Mouse (Mus musculus) CH12.LX (cell line): Measurements from ENCODE around the gene Gm20458. TPM values are rescaled to one million over a fixed set of nuclear protein-coding genes. Genes with fewer than 3 reads are reported as not detected.

Experiments
- DNase-seq: peaks from one replicate; pipeline ENCODE4 v3.0.0-alpha.2; 2013; ENCODE audit errors: extremely low read depth
- H3K27ac ChIP-seq: 2 replicates; pipeline ENCODE4 v1.5.1; 2012; ENCODE audit warnings: low read depth, mild to moderate bottlenecking, control low read depth, moderate library complexity; ENCODE audit not compliant: insufficient read depth
- H3K27me3 ChIP-seq: replicated peaks from 2 replicates; pipeline ENCODE3; 2012; ENCODE audit warnings: inconsistent platforms
- H3K36me3 ChIP-seq, 2 experiments: replicated peaks in 1 of 2; 2 replicates each; pipeline versions ENCODE3 to v1.6.1; 2012; ENCODE audit warnings: inconsistent platforms in 1 of 2, low read length in 1 of 2, mild to moderate bottlenecking in 1 of 2, mixed read lengths in 1 of 2, moderate library complexity in 1 of 2; ENCODE audit not compliant: control insufficient read depth in 1 of 2, insufficient read depth in 1 of 2
- H3K4me1 ChIP-seq, 2 experiments: 2 replicates each; pipeline ENCODE4 v1.6.1; 2012; ENCODE audit warnings: inconsistent platforms in 1 of 2, moderate library complexity in 1 of 2; ENCODE audit not compliant: insufficient read depth in 2 of 2, control insufficient read depth in 1 of 2
- H3K4me2 ChIP-seq: 2 replicates; pipeline ENCODE4 v1.6.1; 2012; ENCODE audit warnings: low read depth, mild to moderate bottlenecking, control low read depth; ENCODE audit not compliant: poor library complexity, insufficient read depth, severe bottlenecking
- H3K4me3 ChIP-seq, 3 experiments: fragments of 150-350 bp in 1 of 3; sonication (generic) in 1 of 3; replicated peaks in 1 of 3; 2 replicates each; pipeline versions ENCODE3 to v1.5.1; 2011 to 2012; ENCODE audit warnings: low read depth in 2 of 3, low read length in 2 of 3, mild to moderate bottlenecking in 2 of 3, moderate library complexity in 2 of 3, control low read depth in 1 of 3, improper control_type of control experiment in 1 of 3, inconsistent platforms in 1 of 3, mixed read lengths in 1 of 3; ENCODE audit not compliant: poor library complexity in 1 of 3
- H3K79me2 ChIP-seq: replicated peaks from 2 replicates; pipeline ENCODE4 v1.6.1; 2012; ENCODE audit warnings: mild to moderate bottlenecking, moderate library complexity; ENCODE audit not compliant: control insufficient read depth, poor library complexity, insufficient read depth, severe bottlenecking; ENCODE audit errors: extremely low read depth
- H3K9ac ChIP-seq: 2 replicates; pipeline ENCODE4 v1.6.1; 2012; ENCODE audit warnings: low read depth, mild to moderate bottlenecking, control low read depth, moderate library complexity; ENCODE audit not compliant: insufficient read depth
- H3K9me3 ChIP-seq: replicated peaks from 2 replicates; pipeline ENCODE3; 2012; ENCODE audit warnings: low read length, inconsistent platforms, mixed read lengths
- BHLHE40 ChIP-seq: IDR thresholded peaks from 2 replicates; pipeline ENCODE4 v1.6.1; 2011; ENCODE audit warnings: mild to moderate bottlenecking, low read depth, low read length, improper control_type of control experiment
- CHD1 ChIP-seq: IDR thresholded peaks from 2 replicates; pipeline ENCODE4 v1.6.1; 2012; ENCODE audit warnings: low read depth, low read length, improper control_type of control experiment, inconsistent platforms
- CHD2 ChIP-seq: IDR thresholded peaks from 2 replicates; pipeline ENCODE4 v1.6.1; 2011; ENCODE audit warnings: low read length, improper control_type of control experiment
- CTCF ChIP-seq, 2 experiments: IDR thresholded peaks in 1 of 2; conservative IDR thresholded peaks in 1 of 2; 2 replicates each; pipeline ENCODE4 v1.5.1; 2011 to 2012; ENCODE audit warnings: low read depth in 2 of 2, low read length in 2 of 2, improper control_type of control experiment in 1 of 2, inconsistent platforms in 1 of 2, mild to moderate bottlenecking in 1 of 2, moderate library complexity in 1 of 2
- E2F4 ChIP-seq: IDR thresholded peaks from 2 replicates; pipeline ENCODE4 v1.6.1; 2011; ENCODE audit warnings: low read depth, low read length, improper control_type of control experiment; ENCODE audit not compliant: insufficient replicate concordance
- ETS1 ChIP-seq: conservative IDR thresholded peaks from 2 replicates; pipeline ENCODE4 v1.6.1; 2012; ENCODE audit warnings: low read depth, mild to moderate bottlenecking, inconsistent platforms, low read length, improper control_type of control experiment, moderate library complexity
- GABPA ChIP-seq: IDR thresholded peaks from 2 replicates; pipeline ENCODE4 v1.6.1; 2012; ENCODE audit warnings: low read depth, low read length, improper control_type of control experiment, inconsistent platforms; ENCODE audit not compliant: insufficient replicate concordance
- HCFC1 ChIP-seq: IDR thresholded peaks from 2 replicates; pipeline ENCODE4 v1.6.1; 2012; ENCODE audit warnings: low read depth, mild to moderate bottlenecking, inconsistent platforms, low read length, improper control_type of control experiment
- JUN ChIP-seq: IDR thresholded peaks from 2 replicates; pipeline ENCODE4 v1.6.1; 2011; ENCODE audit warnings: low read depth, mild to moderate bottlenecking, low read length, improper control_type of control experiment, moderate library complexity; ENCODE audit not compliant: insufficient read depth
- JUND ChIP-seq: conservative IDR thresholded peaks from 2 replicates; pipeline ENCODE4 v1.6.1; 2011; ENCODE audit warnings: low read depth, low read length, improper control_type of control experiment
- KAT2A ChIP-seq: IDR thresholded peaks from 2 replicates; pipeline ENCODE4 v1.6.1; 2012; ENCODE audit warnings: low read length, improper control_type of control experiment, inconsistent platforms; ENCODE audit not compliant: insufficient replicate concordance
- MAX ChIP-seq: IDR thresholded peaks from 2 replicates; pipeline ENCODE4 v1.6.1; 2011; ENCODE audit warnings: low read length, improper control_type of control experiment
- MAZ ChIP-seq: IDR thresholded peaks from 2 replicates; pipeline ENCODE4 v1.6.1; 2012; ENCODE audit warnings: low read depth, mild to moderate bottlenecking, inconsistent platforms, low read length, improper control_type of control experiment, moderate library complexity
- MEF2A ChIP-seq: IDR thresholded peaks from 2 replicates; pipeline ENCODE4 v1.6.1; 2014; ENCODE audit warnings: low read depth, mild to moderate bottlenecking, inconsistent platforms, low read length, improper control_type of control experiment, borderline replicate concordance
- MXI1 ChIP-seq: IDR thresholded peaks from 2 replicates; pipeline ENCODE4 v1.6.1; 2011; ENCODE audit warnings: mild to moderate bottlenecking, low read depth, low read length, improper control_type of control experiment
- MYC ChIP-seq: IDR thresholded peaks from 2 replicates; pipeline ENCODE4 v1.6.1; 2011; ENCODE audit warnings: low read depth, mild to moderate bottlenecking, improper control_type of control experiment, low read length
- NRF1 ChIP-seq: IDR thresholded peaks from 2 replicates; pipeline ENCODE4 v1.6.1; 2014; ENCODE audit warnings: low read depth, mild to moderate bottlenecking, inconsistent platforms, low read length, improper control_type of control experiment, moderate library complexity
- SIN3A ChIP-seq: IDR thresholded peaks from 2 replicates; pipeline ENCODE4 v1.6.1; 2012; ENCODE audit warnings: low read length, improper control_type of control experiment, inconsistent platforms
- SMC3 ChIP-seq: IDR thresholded peaks from 2 replicates; pipeline ENCODE4 v1.6.1; 2011; ENCODE audit warnings: low read depth, low read length, improper control_type of control experiment
- TBP ChIP-seq: conservative IDR thresholded peaks from 2 replicates; pipeline ENCODE4 v1.6.1; 2011; ENCODE audit warnings: low read depth, low read length, improper control_type of control experiment
- TCF12 ChIP-seq: IDR thresholded peaks from 2 replicates; pipeline ENCODE4 v1.6.1; 2014; ENCODE audit warnings: low read depth, mild to moderate bottlenecking, inconsistent platforms, low read length, improper control_type of control experiment
- UBTF ChIP-seq: IDR thresholded peaks from 2 replicates; pipeline ENCODE4 v1.6.1; 2012; ENCODE audit warnings: low read depth, mild to moderate bottlenecking, inconsistent platforms, low read length, improper control_type of control experiment, moderate library complexity
- USF1 ChIP-seq: IDR thresholded peaks from 2 replicates; pipeline ENCODE4 v1.6.1; 2014; ENCODE audit warnings: low read depth, mild to moderate bottlenecking, inconsistent platforms, low read length, improper control_type of control experiment
- USF2 ChIP-seq: conservative IDR thresholded peaks from 2 replicates; pipeline ENCODE4 v1.6.1; 2011; ENCODE audit warnings: low read depth, low read length, improper control_type of control experiment
- ZC3H11A ChIP-seq: IDR thresholded peaks from 2 replicates; pipeline ENCODE4 v1.6.1; 2012; ENCODE audit warnings: low read depth, mild to moderate bottlenecking, inconsistent platforms, low read length, improper control_type of control experiment
- ZMIZ1 ChIP-seq: IDR thresholded peaks from 2 replicates; pipeline ENCODE4 v1.6.1; 2012; ENCODE audit warnings: low read depth, mild to moderate bottlenecking, inconsistent platforms, low read length, improper control_type of control experiment
- dilution Hi-C: fragments of 300-500 bp; cut with MboI; formaldehyde crosslinking; loops from 2 replicates; pipeline ENCODE4 v1.14.3; 2020; ENCODE audit warnings: low sequenced_read_pairs; ENCODE audit not compliant: extremely low pct_unique_long_range_greater_than_20kb, extremely low pct_ligation_motif_present
- in situ Hi-C: fragments of 300-500 bp; cut with MboI; formaldehyde crosslinking; loops from 3 replicates; pipeline ENCODE4 v1.14.3; 2019; ENCODE audit warnings: low sequenced_read_pairs, low pct_ligation_motif_present, low pct_unique_long_range_greater_than_20kb, mixed read lengths
- polyA plus RNA-seq: library from polyadenylated mRNA; unstranded; fragments of >175 nt; gene quantifications from 2 replicates; pipeline ENCODE4 v1.2.1, GENCODE M21; 2012; ENCODE audit warnings: low read depth; ENCODE audit not compliant: insufficient read length
- total RNA-seq, 2 experiments: library from RNA; depleted of rRNA; stranded (reverse); fragments of 300-350 nt in 1 of 2; fragments of >200 nt in 1 of 2; gene quantifications; 2 replicates each; pipeline ENCODE4 v1.2.3; 2012 to 2014

Gene Gm20458
- total and polyA plus RNA-seq, 3 experiments = 0.31 to 1.1 (median 0.74) TPM

GRCm38 (mm10) chr2:164434681-164435080 lies 26.1 kb upstream of the Gm20458 start:
- Histone ChIP-seq H3K36me3 (peaks cover 9 to 59% of the 10 kb centered on the region in 2 experiments), H3K4me1 (peaks cover 27 to 63% of the 10 kb centered on the region in 2 experiments)
- in situ Hi-C loops (no loop called here), dilution Hi-C loops (no loop called here)
- TF ChIP-seq HCFC1 = no peak
- TF ChIP-seq JUND = no peak
- no peak for TF ChIP-seq TBP
- no peak for TF ChIP-seq BHLHE40
- TF ChIP-seq SIN3A = no peak
- TF ChIP-seq CTCF (conservative IDR thresholded peaks at IDR 0.05 in 1 of 2, IDR thresholded peaks at IDR 0.05 in 1 of 2; ENCODE audit: low read depth in 2 of 2, low read length in 2 of 2) = no peak
- TF ChIP-seq E2F4 = no peak
- TF ChIP-seq KAT2A = no peak
- no peak for TF ChIP-seq MYC
- TF ChIP-seq JUN = no peak
- TF ChIP-seq MAX = no peak
- TF ChIP-seq TCF12 = no peak
- TF ChIP-seq USF1 = no peak
- TF ChIP-seq ZMIZ1 = no peak
- no peak for TF ChIP-seq USF2
- TF ChIP-seq GABPA = no peak
- TF ChIP-seq UBTF = no peak
- no peak for TF ChIP-seq ETS1
- no peak for TF ChIP-seq CHD2
- TF ChIP-seq, all 38 proteins: peak for 0
- Histone ChIP-seq H3K79me2 (peaks cover 50% of the 10 kb centered on the region), H3K27me3 (no peaks in the 10 kb centered on the region), H3K4me3 (no peak overlapping the region), H3K4me2 (no peak overlapping the region), H3K9me3 (no peaks in the 10 kb centered on the region), H3K27ac (no peak overlapping the region), H3K9ac (no peak overlapping the region)
- no peak for DNase-seq

- dilution Hi-C loops = no loop called here
- in situ Hi-C loops = no loop called here
- peaks cover 3 to 60% of the 10 kb centered on the region in 2 experiments for H3K36me3 ChIP-seq
- DNase-seq = no peak
- peaks cover 30 to 71% of the 10 kb centered on the region in 2 experiments for H3K4me1 ChIP-seq
- H3K4me2 ChIP-seq = no peak overlapping the region
- no peaks in the 10 kb centered on the region for H3K9me3 ChIP-seq
- no peak overlapping the region for H3K27ac ChIP-seq
- no peak overlapping the region for H3K9ac ChIP-seq
- TF ChIP-seq MXI1 = no peak
- no peak for TF ChIP-seq CHD1
- no peak for TF ChIP-seq MAZ
- no peak for TF ChIP-seq CHD2
- TF ChIP-seq UBTF = no peak
- no peak for TF ChIP-seq NRF1
- no peak for TF ChIP-seq KAT2A
- TF ChIP-seq GABPA = no peak
- no peak for TF ChIP-seq BHLHE40
- no peak for TF ChIP-seq USF2
- no peak for TF ChIP-seq ZC3H11A
- no peak for TF ChIP-seq MEF2A
- no peak for TF ChIP-seq SMC3
- TF ChIP-seq HCFC1 = no peak
- no peak for TF ChIP-seq TCF12
- peaks cover 56% of the 10 kb centered on the region for H3K79me2 ChIP-seq
- H3K4me3 ChIP-seq = no peak overlapping the region
- H3K27me3 ChIP-seq = no peaks in the 10 kb centered on the region
Observed at GRCm38 (mm10) chr2:164435216-164436090, 25.3 kb upstream of the Gm20458 start.
